Comparison of ENCODE assay signal across 39 mouse cellular contexts in genomic region chr19:38143540-38144271, GRCm38 (mm10). TPM values are rescaled to one million over a fixed set of nuclear protein-coding genes. Genes with fewer than 3 reads are reported as not detected.
DNase-seq lines count a peak whose midpoint lies in the region; ATAC-seq and TF ChIP-seq lines count a peak whose summit lies in the region.
"Had no signal": no experiment of that assay in that cellular context is flagged by ENCODE, and none has a peak within 500 bp of the region (broad histone marks: within the 10 kb centered on the region; RNA-seq: fewer than 3 reads in every experiment).

No protein-coding gene starts in this region.

- H3K27me3 ChIP-seq in midbrain, embryonic 11.5 days (ENCODE audit: control insufficient read depth, insufficient read depth, low read length): no peaks in the 10 kb centered on the region
- H3K27me3 ChIP-seq: embryonic facial prominence, embryonic 15.5 days; forebrain, embryonic 13.5 days; heart, embryonic 15.5 days; kidney, embryonic 15.5 days; limb, embryonic 13.5 days; liver, embryonic 12.5 days; neural tube, embryonic 15.5 days had no signal

- H3K4me2 ChIP-seq in midbrain, embryonic 11.5 days: no peak overlapping the region
- H3K4me2 ChIP-seq: embryonic facial prominence, embryonic 15.5 days; forebrain, embryonic 13.5 days; heart, embryonic 15.5 days; kidney, embryonic 15.5 days; limb, embryonic 13.5 days; liver, embryonic 12.5 days; neural tube, embryonic 15.5 days had no signal

- TF ChIP-seq CTCF in lung, adult 2 months (IDR thresholded peaks at IDR 0.05; ENCODE audit: insufficient read depth, low read length): no peak

- no peak overlapping the region for H3K27ac ChIP-seq in midbrain, embryonic 11.5 days (ENCODE audit: low read depth, low read length)
- H3K27ac ChIP-seq: embryonic facial prominence, embryonic 10.5 days; embryonic facial prominence, embryonic 15.5 days; forebrain, embryonic 13.5 days; heart, embryonic 10.5 days; heart, embryonic 15.5 days; kidney, embryonic 15.5 days; limb, embryonic 13.5 days; liver, embryonic 12.5 days; neural tube, embryonic 15.5 days had no signal

- no peaks in the 10 kb centered on the region for H3K4me1 ChIP-seq in lung, adult 2 months (ENCODE audit: control insufficient read depth, insufficient read depth, low read length)
- no peaks in the 10 kb centered on the region for H3K4me1 ChIP-seq in midbrain, embryonic 11.5 days (ENCODE audit: control insufficient read depth, insufficient read depth, low read length)
- H3K4me1 ChIP-seq: embryonic facial prominence, embryonic 10.5 days; embryonic facial prominence, embryonic 15.5 days; forebrain, embryonic 13.5 days; heart, embryonic 10.5 days; heart, embryonic 15.5 days; kidney, embryonic 15.5 days; limb, embryonic 13.5 days; liver, embryonic 12.5 days; neural tube, embryonic 15.5 days had no signal

- H3K9ac ChIP-seq in midbrain, embryonic 11.5 days (ENCODE audit: low read length): no peak overlapping the region
- H3K9ac ChIP-seq: embryonic facial prominence, embryonic 15.5 days; forebrain, embryonic 13.5 days; heart, embryonic 15.5 days; kidney, embryonic 15.5 days; limb, embryonic 13.5 days; liver, embryonic 12.5 days; neural tube, embryonic 15.5 days had no signal

- TF ChIP-seq POLR2A in lung, adult 2 months (IDR thresholded peaks at IDR 0.05; ENCODE audit: borderline replicate concordance, extremely low read depth, low read depth, low read length): no peak

- no peaks in the 10 kb centered on the region for H3K9me3 ChIP-seq in midbrain, embryonic 11.5 days (ENCODE audit: control insufficient read depth, low read length)
- H3K9me3 ChIP-seq: embryonic facial prominence, embryonic 10.5 days; embryonic facial prominence, embryonic 15.5 days; forebrain, embryonic 13.5 days; G1E; heart, embryonic 10.5 days; heart, embryonic 15.5 days; kidney, embryonic 15.5 days; limb, embryonic 13.5 days; liver, embryonic 12.5 days; neural tube, embryonic 15.5 days had no signal

- H3K4me3 ChIP-seq in lung, adult 2 months (replicated peaks; ENCODE audit: extremely low read depth, low read depth, low read length): no peak overlapping the region
- H3K4me3 ChIP-seq in midbrain, embryonic 11.5 days (ENCODE audit: low read depth, low read length): no peak overlapping the region
- H3K4me3 ChIP-seq: embryonic facial prominence, embryonic 10.5 days; embryonic facial prominence, embryonic 15.5 days; forebrain, embryonic 13.5 days; heart, embryonic 10.5 days; heart, embryonic 15.5 days; kidney, embryonic 15.5 days; limb, embryonic 13.5 days; liver, embryonic 12.5 days; neural tube, embryonic 15.5 days had no signal

- peak; percentile 74 for ATAC-seq in common myeloid progenitor, adult 5-6 weeks (replicated peaks; ENCODE audit: low read depth, poor library complexity, severe bottlenecking)
- 0 out of 2 replicates have a peak, but pooled peaks have one; percentile 33 for ATAC-seq in neutrophil, adult 5-6 weeks (ENCODE audit: extremely low read depth, insufficient number of reproducible peaks, low FRiP score, poor library complexity, severe bottlenecking)
- no peak for ATAC-seq in midbrain, embryonic 11.5 days (ENCODE audit: low FRiP score)
- ATAC-seq: forebrain, embryonic 13.5 days; hindbrain, embryonic 16.5 days; liver, embryonic 12.5 days had no signal

- no peaks in the 10 kb centered on the region for H3K36me3 ChIP-seq in midbrain, embryonic 11.5 days (ENCODE audit: control insufficient read depth, insufficient read depth, low read length)
- H3K36me3 ChIP-seq: embryonic facial prominence, embryonic 10.5 days; embryonic facial prominence, embryonic 15.5 days; G1E; heart, embryonic 10.5 days; heart, embryonic 15.5 days; kidney, embryonic 15.5 days; limb, embryonic 13.5 days; liver, embryonic 12.5 days; neural tube, embryonic 15.5 days had no signal

- peak; percentile 27 for DNase-seq in lung, postnatal 36 days
- no peak for DNase-seq in lung, adult 2 months
- DNase-seq in A20 (ENCODE audit: low read depth, low spot score): peak; percentile 78
- DNase-seq in midbrain, embryonic 11.5 days (ENCODE audit: low spot score, missing footprints): no peak
- DNase-seq in gastrocnemius, postnatal 10 days: no peak
- DNase-seq: adrenal gland, postnatal 36 days; cerebellum, adult 2 months; cerebellum, postnatal 14 days; gastrocnemius, postnatal 14 days; heart, adult 11 months; kidney, adult 18-20 months; kidney, postnatal 25 days; lung, adult 18-20 months; lung, postnatal 14 days; midbrain, embryonic 14.5 days; right cerebral cortex, postnatal 25 days; thymus, postnatal 36 days had no signal

- 46% methylated on average over 4 of the region's 4 CpGs for WGBS in lung, adult 2 months
- WGBS in midbrain, embryonic 11.5 days: 77% methylated on average over 4 of the region's 4 CpGs

RNA-seq across cellular contexts. Expression of gene Pde6c, which starts 11.1 kb away (rescaled TPM):
- not detected in 2 replicates for polyA plus RNA-seq in lung, adult 2 months (2012; rRNA removed)
- not detected in 2 replicates for total RNA-seq in common myeloid progenitor, adult 5-6 weeks (2017)
- total RNA-seq in neutrophil, adult 5-6 weeks (2017): not detected in 2 replicates
- polyA plus RNA-seq in midbrain, embryonic 11.5 days (2014; fragmentation: Nextera tagmentation; extraction: Ambion mirVana): 0.08 and 0.12 TPM in 2 replicates
- not detected for total RNA-seq in gastrocnemius, postnatal 10 days (2021)
- total RNA-seq: adrenal gland, adult 18-20 months; adrenal gland, postnatal 36 days; G1E; gastrocnemius, postnatal 14 days; heart, postnatal 25 days; megakaryocyte-erythroid progenitor cell, adult 5-6 weeks; monocyte, adult 5-6 weeks had no signal
- polyA plus RNA-seq: C2C12; embryonic facial prominence, embryonic 10.5 days; embryonic facial prominence, embryonic 15.5 days; forebrain, embryonic 13.5 days; G1E; heart, embryonic 15.5 days; hindbrain, embryonic 11.5 days; limb, embryonic 13.5 days; neural tube, embryonic 15.5 days had no signal

RNA-seq across cellular contexts. Expression of gene Rbp4, which starts 18.6 kb away (rescaled TPM):
- 38.3 and 40.4 TPM in 2 replicates for polyA plus RNA-seq in lung, adult 2 months (2012; rRNA removed)
- not detected in 2 replicates for total RNA-seq in common myeloid progenitor, adult 5-6 weeks (2017)
- not detected in 2 replicates for total RNA-seq in neutrophil, adult 5-6 weeks (2017)
- polyA plus RNA-seq in midbrain, embryonic 11.5 days (2014; fragmentation: Nextera tagmentation; extraction: Ambion mirVana): 2.3 and 2.8 TPM in 2 replicates
- total RNA-seq in gastrocnemius, postnatal 10 days (2021): 1 to 10 TPM; 5.5 to 7.2 TPM
- total RNA-seq: G1E; megakaryocyte-erythroid progenitor cell, adult 5-6 weeks; monocyte, adult 5-6 weeks had no signal
- polyA plus RNA-seq: G1E had no signal

RNA-seq across cellular contexts. Expression of gene Ffar4, which starts 46.8 kb away (rescaled TPM):
- polyA plus RNA-seq in lung, adult 2 months (2012; rRNA removed): 21.8 and 27.8 TPM in 2 replicates
- total RNA-seq in common myeloid progenitor, adult 5-6 weeks (2017): 0.23 and 1.2 TPM in 2 replicates
- total RNA-seq in neutrophil, adult 5-6 weeks (2017): not detected in 2 replicates
- polyA plus RNA-seq in midbrain, embryonic 11.5 days (2014; fragmentation: Nextera tagmentation; extraction: Ambion mirVana): not detected in 2 replicates
- total RNA-seq in gastrocnemius, postnatal 10 days (2021): under 1 TPM in 1 of 2 experiments, not detected in 1; 0.18 TPM
- total RNA-seq: G1E; gastrocnemius, postnatal 14 days; layer of hippocampus, adult 18-20 months; layer of hippocampus, postnatal 14 days; left cerebral cortex, postnatal 36 days; megakaryocyte-erythroid progenitor cell, adult 5-6 weeks; monocyte, adult 5-6 weeks had no signal
- polyA plus RNA-seq: C2C12; cerebellum, adult 2 months; embryonic facial prominence, embryonic 10.5 days; forebrain, embryonic 13.5 days; G1E; hindbrain, embryonic 11.5 days; limb, embryonic 13.5 days had no signal

Comparison
In these comparisons a context has a peak if more than half of its experiments do, and no peak if none do; other contexts are left out.
1. DNase-seq: peak in lung, postnatal 36 days (single experiment) and A20 (single experiment); none in lung, adult 2 months (single experiment), midbrain, embryonic 11.5 days (single experiment) and gastrocnemius, postnatal 10 days (single experiment).